Mouse (Mus musculus): ENCODE results near the gene Zfp40. TPM values are rescaled to one million over a fixed set of nuclear protein-coding genes. Genes with fewer than 3 reads are reported as not detected.

The Zfp40 gene
- polyA plus RNA-seq (2017; shearing (Covaris generic)): 10 to 100 TPM in 1 of 3 experiments, 1 to 10 TPM in 2; 8.7 to 20.3 (median 9.2) TPM

GRCm38 (mm10) chr17:23192453-23193379 is at the start of gene Zfp40:
Gene Zfp40, minus strand, starts transcription at chr17:23193252.
- peak; percentile 98 for ATAC-seq

GRCm38 (mm10) chr17:23218320-23218719 is 25.3 kb upstream of the Zfp40 start:
- ATAC-seq: no peak

- peak; percentile 74 for ATAC-seq
Observed at GRCm38 (mm10) chr17:23199856-23200255, 6.8 kb upstream of the Zfp40 start.

- ATAC-seq: peak; percentile 87
Observed at GRCm38 (mm10) chr17:23193441-23193840, 389 bp upstream of the Zfp40 start.

- ATAC-seq: no peak
Observed at GRCm38 (mm10) chr17:23187680-23188079, 5.4 kb downstream of the Zfp40 start.

Other genes starting within 250 kb of the Zfp40 start
- not detected for gene Vmn2r-ps130, start 132.1 kb downstream of the Zfp40 start, polyA plus RNA-seq (2017; shearing (Covaris generic))
- under 1 TPM in 2 of 3 experiments, not detected in 1; 0.09 to 0.15 TPM for gene Vmn2r114, start 119.3 kb upstream of the Zfp40 start, polyA plus RNA-seq (2017; shearing (Covaris generic))
- gene Vmn2r115, start 150.5 kb upstream of the Zfp40 start, polyA plus RNA-seq (2017; shearing (Covaris generic)): not detected
- not detected for gene Vmn2r116, start 191.4 kb upstream of the Zfp40 start, polyA plus RNA-seq (2017; shearing (Covaris generic))